28 mouse cellular contexts compared by ENCODE assay signal in genomic region chr4:101443419-101443991, GRCm38 (mm10). TPM values are rescaled to one million over a fixed set of nuclear protein-coding genes. Genes with fewer than 3 reads are reported as not detected.
A peak's percentile ranks its signal among the peaks of the same experiment; 100 is the strongest.
DNase-seq lines count a peak whose midpoint lies in the region; ATAC-seq and TF ChIP-seq lines count a peak whose summit lies in the region.
"Had no signal": no experiment of that assay in that cellular context is flagged by ENCODE, and none has a peak within 500 bp of the region (broad histone marks: within the 10 kb centered on the region; RNA-seq: fewer than 3 reads in every experiment).

No protein-coding gene starts in this region.

- H3K36me3 ChIP-seq in liver, postnatal 0 days (replicated peaks; ENCODE audit: insufficient read depth, low read length): no peaks in the 10 kb centered on the region
- H3K36me3 ChIP-seq in ES-E14 (ENCODE audit: control insufficient read depth, insufficient read depth, low read length, poor library complexity, severe bottlenecking): no peaks in the 10 kb centered on the region; the same call in 1 of the 2 replicates
- H3K36me3 ChIP-seq in intestine, embryonic 16.5 days (ENCODE audit: control insufficient read depth, insufficient read depth, low read length): no peaks in the 10 kb centered on the region
- H3K36me3 ChIP-seq in stomach, postnatal 0 days (ENCODE audit: control insufficient read depth, insufficient read depth, low read length): no peaks in the 10 kb centered on the region
- H3K36me3 ChIP-seq: G1E; hindbrain, embryonic 13.5 days had no signal

- no peaks in the 10 kb centered on the region for H3K27me3 ChIP-seq in liver, postnatal 0 days (ENCODE audit: insufficient read depth, low read length)
- H3K27me3 ChIP-seq in intestine, embryonic 16.5 days (replicated peaks; ENCODE audit: control insufficient read depth, insufficient read depth, low read length): no peaks in the 10 kb centered on the region
- no peaks in the 10 kb centered on the region for H3K27me3 ChIP-seq in stomach, postnatal 0 days (ENCODE audit: control insufficient read depth, insufficient read depth, low read length)
- H3K27me3 ChIP-seq: hindbrain, embryonic 13.5 days; limb, embryonic 13.5 days; liver, embryonic 12.5 days had no signal

- H3K27ac ChIP-seq in liver, postnatal 0 days (ENCODE audit: low read depth): no peak overlapping the region
- H3K27ac ChIP-seq in ES-E14 (ENCODE audit: insufficient read depth, low read depth, low read length, poor library complexity, severe bottlenecking): peak overlapping the region; percentile 36; the same call in 1 of the 2 replicates
- no peak overlapping the region for H3K27ac ChIP-seq in intestine, embryonic 16.5 days (ENCODE audit: low read length)
- H3K27ac ChIP-seq in stomach, postnatal 0 days (replicated peaks): no peak overlapping the region
- H3K27ac ChIP-seq: hindbrain, embryonic 13.5 days; limb, embryonic 13.5 days; liver, embryonic 12.5 days had no signal

- no peak overlapping the region for H3K4me3 ChIP-seq in liver, postnatal 0 days (ENCODE audit: low read depth, low read length)
- no peak overlapping the region for H3K4me3 ChIP-seq in ES-E14 (ENCODE audit: insufficient read depth in 1 of 2, low read depth in 1 of 2, low read length in 2 of 2, poor library complexity in 1 of 2, severe bottlenecking in 1 of 2)
- no peak overlapping the region for H3K4me3 ChIP-seq in intestine, embryonic 16.5 days (ENCODE audit: low read length)
- no peak overlapping the region for H3K4me3 ChIP-seq in stomach, postnatal 0 days (ENCODE audit: low read depth, low read length)
- H3K4me3 ChIP-seq: hindbrain, embryonic 13.5 days; layer of hippocampus, adult 2 months; limb, embryonic 13.5 days; liver, embryonic 12.5 days; megakaryocyte, embryonic 14.5 days had no signal

- 68% methylated on average over 7 of the region's 7 CpGs for WGBS in liver, postnatal 0 days (ENCODE audit: insufficient replicate concordance)
- WGBS in intestine, embryonic 16.5 days: 63% methylated on average over 7 of the region's 7 CpGs
- WGBS in stomach, postnatal 0 days: 45% methylated on average over 7 of the region's 7 CpGs

- no peak for TF ChIP-seq EP300 in liver, postnatal 0 days (IDR thresholded peaks at IDR 0.05; ENCODE audit: low read depth)
- TF ChIP-seq EP300 in stomach, postnatal 0 days (optimal IDR thresholded peaks at IDR 0.05): no peak

- H3K9ac ChIP-seq in liver, postnatal 0 days (replicated peaks): no peak overlapping the region
- no peak overlapping the region for H3K9ac ChIP-seq in ES-E14 (ENCODE audit: insufficient read depth, low read depth, low read length, poor library complexity, severe bottlenecking)
- no peak overlapping the region for H3K9ac ChIP-seq in intestine, embryonic 16.5 days (ENCODE audit: low read depth, low read length)
- no peak overlapping the region for H3K9ac ChIP-seq in stomach, postnatal 0 days (ENCODE audit: low read length)
- H3K9ac ChIP-seq: hindbrain, embryonic 13.5 days; limb, embryonic 13.5 days; liver, embryonic 12.5 days had no signal

- ATAC-seq in liver, postnatal 0 days: peak; percentile 23; the same call in 1 of the 2 replicates
- ATAC-seq in intestine, embryonic 16.5 days: peak; percentile 76
- ATAC-seq in stomach, postnatal 0 days (ENCODE audit: low FRiP score, low TSS enrichment): peak; percentile 88
- ATAC-seq: CD4-positive, CD25-positive, alpha-beta regulatory T cell, adult 4 months; forebrain, embryonic 14.5 days; liver, embryonic 12.5 days; lung, postnatal 0 days had no signal

- in situ Hi-C loops in ES-E14 (cut with MboI; ENCODE audit: low sequenced_read_pairs in 2 of 2, unreplicated experiment in 2 of 2): no loop called here

- peaks cover 4% of the 10 kb centered on the region; the same call in 1 of the 2 replicates for H3K4me1 ChIP-seq in liver, postnatal 0 days (ENCODE audit: insufficient read depth)
- H3K4me1 ChIP-seq in ES-E14 (ENCODE audit: control insufficient read depth in 2 of 2, insufficient read depth in 2 of 2, low read length in 2 of 2, poor library complexity in 1 of 2): peaks cover 2 to 9% of the 10 kb centered on the region in 2 experiments; a peak in 2 of 4 replicates
- peaks cover 9% of the 10 kb centered on the region for H3K4me1 ChIP-seq in intestine, embryonic 16.5 days (ENCODE audit: control insufficient read depth, insufficient read depth, low read length)
- H3K4me1 ChIP-seq in stomach, postnatal 0 days (replicated peaks; ENCODE audit: control insufficient read depth, insufficient read depth): peaks cover 5% of the 10 kb centered on the region; the same call in 1 of the 2 replicates
- H3K4me1 ChIP-seq: hindbrain, embryonic 13.5 days had no signal

- no peak for DNase-seq in liver, postnatal 0 days
- DNase-seq in liver: no peak
- no peak for DNase-seq in ES-E14 (ENCODE audit: low read depth, low spot score)
- DNase-seq in stomach, postnatal 0 days (ENCODE audit: low spot score): peak; percentile 69
- DNase-seq in Muller cell, postnatal 12 days (ENCODE audit: inconsistent ontology term): no peak
- no peak for DNase-seq in layer of hippocampus, postnatal 10 days (ENCODE audit: low spot score in 2 of 2)
- DNase-seq: cerebellum, adult 8-10 months; cerebellum, postnatal 36 days; gastrocnemius, postnatal 25 days; heart, adult 18-20 months; heart, postnatal 4 days; kidney, adult 2 months; kidney, postnatal 36 days; lung, adult 18-20 months; lung, postnatal 4 days; thymus, adult 2 months; thymus, postnatal 4 days had no signal

- no peak for TF ChIP-seq CTCF in liver, postnatal 0 days (IDR thresholded peaks at IDR 0.05; ENCODE audit: low read depth)
- TF ChIP-seq CTCF in stomach, postnatal 0 days (IDR thresholded peaks at IDR 0.05; ENCODE audit: low read depth): peak; percentile 26

- H3K4me2 ChIP-seq in liver, postnatal 0 days (ENCODE audit: low read depth, low read length): no peak overlapping the region
- no peak overlapping the region for H3K4me2 ChIP-seq in intestine, embryonic 16.5 days (ENCODE audit: low read depth, low read length)
- H3K4me2 ChIP-seq in stomach, postnatal 0 days (replicated peaks; ENCODE audit: low read depth): no peak overlapping the region
- H3K4me2 ChIP-seq: heart, embryonic 11.5 days; hindbrain, embryonic 13.5 days; limb, embryonic 13.5 days; liver, embryonic 12.5 days had no signal

- H3K9me3 ChIP-seq in liver, postnatal 0 days (ENCODE audit: low read length): no peaks in the 10 kb centered on the region
- H3K9me3 ChIP-seq in ES-E14 (ENCODE audit: control insufficient read depth, insufficient read depth, low read depth, low read length): no peaks in the 10 kb centered on the region
- no peaks in the 10 kb centered on the region for H3K9me3 ChIP-seq in intestine, embryonic 16.5 days (ENCODE audit: control insufficient read depth, low read length)
- no peaks in the 10 kb centered on the region for H3K9me3 ChIP-seq in stomach, postnatal 0 days (ENCODE audit: control insufficient read depth, low read length)
- H3K9me3 ChIP-seq: G1E; hindbrain, embryonic 13.5 days; limb, embryonic 13.5 days; megakaryocyte, embryonic 14.5 days had no signal

TF ChIP-seq in ES-E14, 5 proteins besides CTCF, POLR2A, EP300 and RAD21:
- no peak for TF ChIP-seq ZC3H11A (IDR thresholded peaks at IDR 0.05; ENCODE audit: borderline replicate concordance, low read depth, low read length)
- TF ChIP-seq CHD2 (IDR thresholded peaks at IDR 0.05; ENCODE audit: low read depth, low read length): no peak
- no peak for TF ChIP-seq ZNF384 (IDR thresholded peaks at IDR 0.05; ENCODE audit: low read depth, low read length)

RNA-seq across cellular contexts. Expression of gene Ak4, which starts 24.4 kb away (rescaled TPM):
- 27.1 and 31.3 TPM in 2 replicates for polyA plus RNA-seq in liver, postnatal 0 days (2015; fragmentation: Nextera tagmentation; extraction: Ambion mirVana)
- 46.6 and 48.1 TPM in 2 replicates for total RNA-seq in ES-E14 (2012; rRNA removed)
- 18.9 and 19.9 TPM in 2 replicates for polyA plus RNA-seq in intestine, embryonic 16.5 days (2015; fragmentation: Nextera tagmentation; extraction: Ambion mirVana)
- 15.8 and 16.4 TPM in 2 replicates for polyA plus RNA-seq in stomach, postnatal 0 days (2015; fragmentation: Nextera tagmentation; extraction: Ambion mirVana)
- total RNA-seq in layer of hippocampus, postnatal 10 days (2021): 10 to 100 TPM; 41.8 to 47.5 TPM
- total RNA-seq: G1E had no signal
- polyA plus RNA-seq: G1E had no signal

RNA-seq across cellular contexts. Expression of gene Dnajc6, which starts 52.9 kb away (rescaled TPM):
- polyA plus RNA-seq in liver, postnatal 0 days (2015; fragmentation: Nextera tagmentation; extraction: Ambion mirVana): 0.16 and 0.22 TPM in 2 replicates
- 7.2 and 10.1 TPM in 2 replicates for total RNA-seq in ES-E14 (2012; rRNA removed)
- polyA plus RNA-seq in intestine, embryonic 16.5 days (2015; fragmentation: Nextera tagmentation; extraction: Ambion mirVana): 1.1 and 1.3 TPM in 2 replicates
- 0.81 and 0.83 TPM in 2 replicates for polyA plus RNA-seq in stomach, postnatal 0 days (2015; fragmentation: Nextera tagmentation; extraction: Ambion mirVana)
- total RNA-seq in layer of hippocampus, postnatal 10 days (2021): 100 to 1,000 TPM; 255 to 282 TPM
- polyA plus RNA-seq: G1E had no signal

Comparison
In these comparisons a context has a peak if more than half of its experiments do, and no peak if none do; other contexts are left out.
1. ATAC-seq: peak in every context shown above with its lines; median percentile 88 in stomach, postnatal 0 days; 76 in intestine, embryonic 16.5 days; 23 in liver, postnatal 0 days.